Mouse (Mus musculus) left cerebral cortex, adult 2 months (tissue): ENCODE measurements around the gene Nkx1-1. TPM values are rescaled to one million over a fixed set of nuclear protein-coding genes. Genes with fewer than 3 reads are reported as not detected.

Experiments
- DNase-seq, 2 experiments: peaks; one replicate each; pipeline ENCODE4 v3.0.0; 2021 to 2022; ENCODE audit warnings: low spot score in 2 of 2, mixed read lengths in 1 of 2; ENCODE audit errors: extremely low spot score in 1 of 2
- H3K27ac ChIP-seq: fragments of 200-600 bp; 2 replicates; pipeline ENCODE4 v1.8.1; 2022
- H3K4me3 ChIP-seq: fragments of 200-600 bp; 2 replicates; pipeline ENCODE4 v1.8.1; 2022
- CTCF ChIP-seq: fragments of 200-600 bp; IDR thresholded peaks from 2 replicates; pipeline ENCODE4 v1.8.1; 2022; ENCODE audit warnings: antibody characterized with exemption, mild to moderate bottlenecking, moderate library complexity
- intact Hi-C: fragments of 180-260 bp; cut with DNase I; formaldehyde crosslinking; loops from one replicate; pipeline ENCODE4 v1.15.1; 2025
- total RNA-seq, 2 experiments: library from RNA; stranded (reverse); gene quantifications; 2 replicates each; pipeline ENCODE4 v1.2.3; 2021

The Nkx1-1 gene
- total RNA-seq, 2 experiments from 2014 or later, result not detected

DNA sequence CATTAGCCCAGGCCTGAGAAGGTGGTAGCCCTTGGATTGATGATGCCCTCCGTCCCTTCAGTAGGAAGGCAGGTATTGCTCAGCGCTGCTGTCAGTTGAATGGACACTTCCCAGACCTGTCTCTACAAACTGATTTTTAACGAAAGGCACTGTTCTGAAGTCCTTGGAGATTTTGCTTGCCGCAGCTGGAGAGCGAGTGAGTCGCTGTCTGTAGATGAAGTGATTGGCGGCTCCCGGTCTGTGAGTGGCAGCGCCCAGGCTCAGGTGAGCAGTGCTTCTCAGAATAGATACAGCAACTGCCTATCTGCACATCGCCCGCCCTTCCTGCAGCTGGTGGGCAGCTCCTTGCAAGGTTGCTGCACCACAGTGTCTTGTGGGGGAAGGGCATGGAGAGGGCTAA lies 38.1 kb downstream of the Nkx1-1 start:
- TF ChIP-seq CTCF, result no peak
- intact Hi-C loops, result no loop called here
- no peak for DNase-seq
- no peak overlapping the region for H3K27ac ChIP-seq
- H3K4me3 ChIP-seq, result no peak overlapping the region

DNA sequence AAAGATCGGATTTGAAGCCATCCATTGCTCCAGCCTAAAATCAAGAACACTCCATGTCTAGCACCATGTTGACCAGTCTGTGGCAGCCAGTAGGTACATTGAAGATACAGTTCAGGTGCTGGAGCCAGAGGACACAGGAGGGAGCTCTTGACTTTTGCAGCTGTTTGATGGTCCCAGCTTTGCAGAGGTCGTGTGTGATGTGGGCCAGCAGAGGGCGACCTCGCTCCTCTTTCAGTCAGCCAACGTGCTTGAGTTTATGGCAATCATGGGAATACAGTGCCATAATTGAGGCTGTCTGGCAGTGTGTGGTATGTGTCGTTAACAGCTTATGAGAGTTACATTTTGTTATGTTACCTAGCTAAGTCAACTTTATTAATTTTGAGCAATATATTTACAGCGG lies 40.0 kb downstream of the Nkx1-1 start:
- peak; percentile 80 to 82 for DNase-seq
- peak; percentile 95 for TF ChIP-seq CTCF
- Histone ChIP-seq H3K27ac (no peak overlapping the region), H3K4me3 (no peak overlapping the region)
- intact Hi-C loops, result loop anchor here (1.0 to 5.0 kb wide), 4 partner anchors 48 to 195 kb away; no protein-coding TSS in a partner anchor

- intact Hi-C loops, result no loop called here
- Histone ChIP-seq H3K27ac (no peak overlapping the region), H3K4me3 (no peak overlapping the region)
- TF ChIP-seq CTCF, result no peak
- DNase-seq, result no peak
Measured at GRCm38 (mm10) chr5:33387550-33387949, 46.2 kb downstream of the Nkx1-1 start.

Other genes starting within 250 kb of the Nkx1-1 start
- gene Spon2, start 215.5 kb downstream of the Nkx1-1 start, total RNA-seq, result under 1 TPM in 1 of 2 experiments, not detected in 1; 0.56 TPM
- gene Ctbp1, start 159.0 kb downstream of the Nkx1-1 start, total RNA-seq, result 100 to 1,000 TPM; 315 to 319 TPM
- gene Maea, start 98.5 kb downstream of the Nkx1-1 start, total RNA-seq, result 10 to 100 TPM; 98.7 to 99.4 TPM
- 1 to 10 TPM; 5.3 to 7.3 TPM for gene Uvssa, start 55.4 kb downstream of the Nkx1-1 start, total RNA-seq
- gene Fam53a, start 195.7 kb upstream of the Nkx1-1 start, total RNA-seq, result 10 to 100 TPM; 25.2 to 26.1 TPM
- gene Gm9903, start 195.9 kb upstream of the Nkx1-1 start, total RNA-seq, result under 1 TPM; 0.70 to 0.77 TPM
- 10 to 100 TPM; 24.4 to 25.7 TPM for gene Slbp, start 218.6 kb upstream of the Nkx1-1 start, total RNA-seq
- gene Tacc3, start 224.2 kb upstream of the Nkx1-1 start, total RNA-seq, result 1 to 10 TPM; 5.3 to 7.2 TPM
- 10 to 100 TPM; 24.8 to 26.7 TPM for gene Tmem129, start 224.4 kb upstream of the Nkx1-1 start, total RNA-seq